Mouse (Mus musculus) right cerebral cortex, postnatal 10 days (tissue): Measurements from ENCODE around the gene Btk.

Experiments used
- DNase-seq, 2 experiments: peaks; one replicate each; pipeline ENCODE4 v3.0.0; 2021; ENCODE audit warnings: low spot score in 2 of 2

Btk gene

GRCm38 (mm10) chrX:134582888-134583669, at the start of gene Btk:
Gene Btk, minus strand, starts transcription at chrX:134583570.
- no peak for DNase-seq

- no peak for DNase-seq
Measured at GRCm38 (mm10) chrX:134632710-134633109, 49.3 kb upstream of the Btk start.

DNA sequence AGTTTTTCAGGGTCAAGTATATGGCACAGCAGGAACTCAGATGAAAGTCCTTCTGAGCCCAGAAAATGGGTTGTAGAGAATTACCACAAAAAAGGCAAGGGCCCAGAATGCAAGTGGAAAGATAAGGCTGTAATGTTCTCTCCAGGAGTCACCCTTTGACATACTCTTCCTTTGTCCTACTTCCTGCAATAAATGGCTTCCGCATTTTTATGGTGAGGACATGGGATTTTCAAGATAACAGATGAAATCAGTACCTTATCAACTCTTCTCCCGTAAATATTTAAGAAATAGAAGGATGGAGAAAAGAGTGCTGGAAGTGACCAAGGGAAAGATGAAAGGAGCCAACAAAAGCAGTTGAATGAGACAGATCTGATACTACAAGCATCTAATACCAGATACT, 44.8 kb upstream of the Btk start:
- DNase-seq, result no peak

DNA sequence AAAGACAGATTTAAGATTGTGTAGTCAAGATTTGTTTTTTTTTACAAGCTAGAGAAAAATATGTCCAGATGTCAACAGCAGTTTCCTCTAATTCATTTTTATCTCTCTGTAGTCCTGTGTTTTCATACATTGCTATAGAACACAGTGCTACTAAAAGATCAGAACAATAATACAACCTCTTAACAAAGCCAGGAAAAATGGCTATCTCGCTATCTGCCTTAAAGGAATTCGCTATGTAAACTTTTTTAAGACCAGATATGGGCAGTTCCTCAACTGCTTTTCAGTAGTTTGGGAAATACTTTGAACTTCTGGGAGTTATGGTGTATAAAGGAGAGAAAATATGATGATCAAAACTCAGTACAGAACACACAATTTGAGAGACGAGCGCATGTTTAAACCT, 40.0 kb upstream of the Btk start:
- no peak for DNase-seq

- DNase-seq, result no peak
Measured at GRCm38 (mm10) chrX:134621685-134622084, 38.3 kb upstream of the Btk start.

GRCm38 (mm10) chrX:134620254-134620865, 37.0 kb upstream of the Btk start:
- DNase-seq, result no peak

GRCm38 (mm10) chrX:134619695-134620094, 36.3 kb upstream of the Btk start:
- no peak for DNase-seq

GRCm38 (mm10) chrX:134614306-134614705, 30.9 kb upstream of the Btk start:
- no peak for DNase-seq

- peak; percentile 40 to 46 for DNase-seq
Measured at GRCm38 (mm10) chrX:134612285-134612959, 29.1 kb upstream of the Btk start.

- DNase-seq, result no peak
Measured at GRCm38 (mm10) chrX:134610984-134611383, 27.6 kb upstream of the Btk start.

DNA sequence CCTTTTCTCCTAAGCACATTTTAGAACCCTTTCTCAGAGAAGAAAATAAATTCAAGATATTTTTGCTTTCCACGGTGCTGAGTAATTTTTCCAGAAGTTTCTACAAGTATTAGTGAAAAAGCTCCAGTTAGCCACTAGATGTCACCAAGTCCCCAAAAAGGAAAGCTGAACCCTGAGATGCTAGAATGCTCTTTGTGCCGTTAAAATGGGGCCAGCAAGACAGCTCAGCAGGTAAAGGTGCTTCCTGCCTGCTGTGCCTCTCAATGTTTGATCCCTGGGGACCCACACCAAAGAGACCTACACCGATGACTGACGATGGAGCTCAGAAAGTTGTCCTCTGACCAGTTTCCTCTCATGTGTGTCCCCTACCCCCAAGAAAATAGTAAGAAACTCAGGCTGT, 26.1 kb upstream of the Btk start:
- DNase-seq, result no peak

GRCm38 (mm10) chrX:134601380-134602120, 18.2 kb upstream of the Btk start:
- DNase-seq, result no peak

DNA sequence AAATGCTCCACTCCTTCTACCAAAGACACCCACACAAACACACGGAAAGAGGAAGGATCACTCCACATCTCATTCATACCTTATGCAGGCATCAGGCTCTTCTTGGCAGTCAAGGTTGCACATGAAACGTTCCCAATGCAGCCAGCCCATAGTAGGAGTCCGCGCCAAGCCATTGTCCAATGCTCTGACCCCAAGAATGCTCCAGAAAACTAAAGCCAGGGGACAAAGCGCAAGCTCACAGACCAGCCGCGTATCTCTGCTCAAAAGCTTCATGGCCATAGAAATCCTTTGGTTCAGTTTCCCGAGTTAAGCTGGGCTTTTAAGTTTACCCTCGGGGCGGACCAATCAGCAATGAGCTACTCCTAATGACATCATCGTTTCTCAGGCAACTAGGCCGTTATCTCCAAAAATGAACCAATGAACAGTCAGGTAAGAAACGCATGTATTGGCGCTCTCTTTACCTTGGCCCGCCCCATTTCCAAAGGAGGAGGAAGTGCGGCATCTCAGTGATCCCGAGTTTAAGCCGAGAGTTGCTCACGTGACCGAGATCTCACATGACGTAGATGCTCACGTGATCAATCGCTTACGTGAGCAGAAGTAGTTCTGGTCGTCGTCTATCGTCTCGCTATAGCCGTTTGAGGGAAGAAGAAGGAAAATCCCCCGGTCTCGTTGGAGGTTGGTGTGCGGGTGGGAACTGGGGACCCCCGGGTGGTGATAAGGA, 17.4 kb upstream of the Btk start, which contains the start of the genes Gla and Hnrnph2:
Gene Gla (minus strand): TSS at position 467 of the 721 bp plus-strand sequence.
Gene Hnrnph2 (plus strand): TSS at position 521 of the 721 bp plus-strand sequence.
- peak; percentile 92 to 97 for DNase-seq

DNA sequence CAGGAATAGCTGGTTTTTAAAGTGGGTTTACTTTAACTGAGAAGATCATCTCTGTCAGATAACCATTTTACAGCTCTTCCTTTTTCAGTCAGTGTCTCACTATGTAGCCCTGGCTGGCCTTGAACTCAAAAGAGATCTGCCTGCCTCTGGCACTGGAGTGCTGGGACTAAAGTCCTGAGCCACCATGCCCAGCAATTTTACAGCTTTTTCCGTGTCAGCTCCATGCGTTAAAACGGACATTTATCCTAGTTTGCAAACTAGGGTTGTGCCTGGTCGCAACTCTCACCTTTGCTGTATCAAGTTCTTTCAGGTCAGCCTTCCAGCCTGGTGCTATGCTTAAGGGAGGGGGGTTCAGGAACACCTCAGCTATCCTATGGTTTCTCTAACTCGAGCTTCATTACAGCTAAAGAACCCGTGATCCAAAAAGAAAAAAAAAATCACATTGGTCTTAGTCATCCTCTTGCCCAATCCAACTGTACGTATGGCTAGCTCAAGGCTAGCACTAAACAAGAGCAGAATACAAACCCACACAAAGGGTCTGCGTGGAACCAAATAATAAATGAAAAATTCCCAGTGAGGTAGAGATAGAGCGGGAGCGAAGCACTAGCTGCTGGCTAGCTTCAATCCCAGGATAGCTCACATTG, 16.7 kb upstream of the Btk start:
- DNase-seq, result no peak

DNA sequence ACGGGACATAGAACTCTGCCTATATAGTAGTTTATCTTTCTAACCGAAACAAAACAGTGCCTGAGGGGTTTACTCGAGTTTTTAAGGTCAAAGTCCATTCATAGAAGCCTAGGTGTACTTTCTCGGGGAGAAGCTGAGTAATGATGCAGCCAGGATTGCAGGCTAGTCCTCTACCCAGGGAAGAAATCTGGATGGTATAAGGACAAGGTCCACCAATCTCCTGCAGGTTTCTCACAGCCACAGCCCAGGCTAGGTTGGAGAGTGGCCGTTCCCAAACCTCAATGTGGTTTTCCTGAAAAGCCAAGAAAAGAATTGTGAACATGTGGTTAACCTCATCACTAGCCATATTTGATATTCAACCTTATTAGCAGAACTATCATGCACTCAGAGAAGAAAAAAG, 6.5 kb upstream of the Btk start:
- DNase-seq, result no peak

DNA sequence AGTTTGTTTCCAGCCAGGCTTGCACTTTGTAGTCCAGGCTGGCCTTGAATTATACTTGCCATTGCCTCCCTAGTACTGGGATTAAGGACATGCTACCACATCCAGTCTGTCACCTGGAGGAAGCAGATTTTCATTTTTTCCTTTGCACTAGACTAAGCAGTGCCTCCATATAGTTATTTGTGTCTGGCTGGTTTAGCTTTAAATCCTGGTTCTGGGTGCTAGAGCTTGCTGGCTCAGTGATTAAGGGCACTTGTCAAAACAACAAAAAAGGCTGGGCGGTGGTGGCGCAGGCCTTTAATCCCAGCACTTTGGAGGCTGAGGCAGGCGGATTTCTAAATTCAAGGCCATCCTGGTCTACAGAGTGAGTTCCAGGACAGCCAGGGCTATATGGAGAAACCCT, 5.6 kb upstream of the Btk start:
- DNase-seq, result no peak

DNA sequence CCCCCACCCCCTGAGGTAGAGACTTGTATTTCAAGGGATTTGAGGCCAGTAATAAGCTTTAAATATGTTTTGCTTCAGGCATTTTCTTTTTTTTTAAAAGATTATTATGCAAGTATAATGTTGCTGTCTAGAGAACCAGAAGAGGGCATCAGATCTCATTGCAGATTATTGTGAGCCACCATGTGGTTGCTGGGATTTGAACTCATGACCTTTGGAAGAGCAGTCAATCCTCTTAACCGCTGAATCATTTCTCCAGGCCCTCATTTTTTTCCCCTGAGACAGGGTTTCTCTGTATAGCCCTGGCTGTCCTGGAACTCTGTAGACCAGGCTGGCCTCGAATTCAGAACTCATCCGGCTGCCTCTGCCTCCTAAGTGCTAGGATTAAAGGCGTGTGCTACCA, 4.9 kb upstream of the Btk start:
- no peak for DNase-seq

GRCm38 (mm10) chrX:134586447-134586846, 3.1 kb upstream of the Btk start:
- no peak for DNase-seq

- DNase-seq, result peak; percentile 94 to 95
Measured at GRCm38 (mm10) chrX:134585103-134586002, 2.0 kb upstream of the Btk start, which contains the start of gene Rpl36a. Gene Rpl36a, plus strand, starts transcription at chrX:134585654.

DNA sequence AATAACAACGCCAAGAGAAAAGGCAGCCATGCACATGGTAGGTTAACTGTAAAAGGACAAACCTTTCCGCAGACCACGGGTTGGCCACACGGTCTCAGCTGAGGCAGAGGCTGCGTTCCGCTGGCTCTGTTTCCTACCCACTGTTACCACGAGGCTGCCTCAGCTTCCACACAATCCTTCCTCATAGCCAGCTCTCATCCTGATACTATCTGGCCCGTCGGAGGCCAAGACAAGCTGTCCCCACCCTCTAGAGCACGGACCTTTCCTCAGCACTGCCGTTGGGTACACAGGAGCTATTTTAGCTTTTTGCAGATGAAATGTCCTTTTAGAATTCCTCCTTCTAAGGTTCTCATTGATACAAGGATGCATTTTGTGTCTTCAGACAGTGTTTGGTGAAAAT, 1.1 kb downstream of the Btk start:
- DNase-seq, result no peak
